Mouse (Mus musculus): ENCODE measurements around the gene Txndc11. TPM values are rescaled to one million over a fixed set of nuclear protein-coding genes. Genes with fewer than 3 reads are reported as not detected.
"Not testable (repeated sequence)": the region's sequence is repeated elsewhere in the genome, so short reads cannot be mapped to it uniquely, and the experiment has no call there.

The Txndc11 gene
- polyA plus RNA-seq, 1 experiment from 2014 or later = 42.4 TPM

GRCm38 (mm10) chr16:11166431-11166830 lies 32.0 kb upstream of the Txndc11 start:
- H3K9me3 ChIP-seq (ENCODE audit: control insufficient read depth, low read length) = no peaks in the 10 kb centered on the region
- H3K27ac ChIP-seq (replicated peaks; ENCODE audit: low read depth, low read length) = no peak overlapping the region
- DNase-seq (ENCODE audit: low spot score) (no peak), ATAC-seq (ENCODE audit: low read depth) (no peak)
- peaks cover 10% of the 10 kb centered on the region for H3K36me3 ChIP-seq (ENCODE audit: control insufficient read depth, insufficient read depth, low read length)
- no peak overlapping the region for H3K4me2 ChIP-seq (ENCODE audit: low read depth, low read length)
- H3K4me1 ChIP-seq (ENCODE audit: control insufficient read depth, insufficient read depth, low read length) = peaks cover 5% of the 10 kb centered on the region; the same call in 1 of the 2 replicates
- no peak overlapping the region for H3K9ac ChIP-seq (ENCODE audit: low read depth, low read length)
- WGBS = 71% methylated on average over 2 of the region's 2 CpGs
- H3K4me3 ChIP-seq (ENCODE audit: low read depth, low read length) = no peak overlapping the region
- no peaks in the 10 kb centered on the region for H3K27me3 ChIP-seq (replicated peaks; ENCODE audit: control insufficient read depth, insufficient read depth, low read length)

GRCm38 (mm10) chr16:11164695-11165255 lies 30.3 kb upstream of the Txndc11 start:
- H3K4me1 ChIP-seq (ENCODE audit: control insufficient read depth, insufficient read depth, low read length) = no peaks in the 10 kb centered on the region
- no peak overlapping the region for H3K4me2 ChIP-seq (ENCODE audit: low read depth, low read length)
- WGBS = 75% methylated on average over 3 of the region's 3 CpGs
- peak overlapping the region; percentile 63 for H3K27ac ChIP-seq (replicated peaks; ENCODE audit: low read depth, low read length)
- DNase-seq (ENCODE audit: low spot score) (peak; percentile 24), ATAC-seq (ENCODE audit: low read depth) (0 out of 2 replicates have a peak, but pooled peaks have one; percentile 12)
- no peak overlapping the region for H3K9ac ChIP-seq (ENCODE audit: low read depth, low read length)
- H3K36me3 ChIP-seq (ENCODE audit: control insufficient read depth, insufficient read depth, low read length) = peaks cover 19% of the 10 kb centered on the region
- no peak overlapping the region for H3K4me3 ChIP-seq (ENCODE audit: low read depth, low read length)
- H3K9me3 ChIP-seq (ENCODE audit: control insufficient read depth, low read length) = no peaks in the 10 kb centered on the region
- no peaks in the 10 kb centered on the region for H3K27me3 ChIP-seq (replicated peaks; ENCODE audit: control insufficient read depth, insufficient read depth, low read length)

- not testable (repeated sequence) for H3K4me1 ChIP-seq (ENCODE audit: control insufficient read depth, insufficient read depth, low read length); H3K9ac ChIP-seq (ENCODE audit: low read depth, low read length); H3K27ac ChIP-seq (replicated peaks; ENCODE audit: low read depth, low read length); H3K4me2 ChIP-seq (ENCODE audit: low read depth, low read length); H3K27me3 ChIP-seq (replicated peaks; ENCODE audit: control insufficient read depth, insufficient read depth, low read length); DNase-seq (ENCODE audit: low spot score); H3K4me3 ChIP-seq (ENCODE audit: low read depth, low read length); H3K9me3 ChIP-seq (ENCODE audit: control insufficient read depth, low read length); ATAC-seq (ENCODE audit: low read depth)
- H3K36me3 ChIP-seq (ENCODE audit: control insufficient read depth, insufficient read depth, low read length) = peaks cover 81% of the 10 kb centered on the region
- 68% methylated on average over 1 of the region's 3 CpGs for WGBS
Observed at GRCm38 (mm10) chr16:11157721-11158120, 23.3 kb upstream of the Txndc11 start.

- Histone ChIP-seq H3K9me3 (ENCODE audit: control insufficient read depth, low read length) (no peaks in the 10 kb centered on the region), H3K4me2 (ENCODE audit: low read depth, low read length) (no peak overlapping the region), H3K27me3 (replicated peaks; ENCODE audit: control insufficient read depth, insufficient read depth, low read length) (no peaks in the 10 kb centered on the region), H3K27ac (replicated peaks; ENCODE audit: low read depth, low read length) (no peak overlapping the region), H3K4me3 (ENCODE audit: low read depth, low read length) (no peak overlapping the region), H3K9ac (ENCODE audit: low read depth, low read length) (no peak overlapping the region), H3K36me3 (ENCODE audit: control insufficient read depth, insufficient read depth, low read length) (peaks cover 83% of the 10 kb centered on the region), H3K4me1 (ENCODE audit: control insufficient read depth, insufficient read depth, low read length) (no peaks in the 10 kb centered on the region)
- no peak for ATAC-seq (ENCODE audit: low read depth)
- DNase-seq (ENCODE audit: low spot score) = no peak
Observed at GRCm38 (mm10) chr16:11154500-11154899, 20.1 kb upstream of the Txndc11 start.

GRCm38 (mm10) chr16:11143706-11144483 lies 9.4 kb upstream of the Txndc11 start:
- H3K4me1 ChIP-seq (ENCODE audit: control insufficient read depth, insufficient read depth, low read length); H3K27ac ChIP-seq (replicated peaks; ENCODE audit: low read depth, low read length); DNase-seq (ENCODE audit: low spot score); ATAC-seq (ENCODE audit: low read depth); H3K9me3 ChIP-seq (ENCODE audit: control insufficient read depth, low read length); H3K4me3 ChIP-seq (ENCODE audit: low read depth, low read length); H3K9ac ChIP-seq (ENCODE audit: low read depth, low read length); H3K27me3 ChIP-seq (replicated peaks; ENCODE audit: control insufficient read depth, insufficient read depth, low read length); H3K4me2 ChIP-seq (ENCODE audit: low read depth, low read length): not testable (repeated sequence)
- 30% methylated on average over 52 of the region's 56 CpGs for WGBS
- H3K36me3 ChIP-seq (ENCODE audit: control insufficient read depth, insufficient read depth, low read length) = peaks cover 86% of the 10 kb centered on the region

GRCm38 (mm10) chr16:11133476-11134347 lies 738 bp downstream of the Txndc11 start:
- DNase-seq (ENCODE audit: low spot score) = peak; percentile 5
- Histone ChIP-seq H3K4me1 (ENCODE audit: control insufficient read depth, insufficient read depth, low read length) (peaks cover 9% of the 10 kb centered on the region; the same call in 1 of the 2 replicates), H3K4me3 (ENCODE audit: low read depth, low read length) (peak overlapping the region; percentile 95), H3K4me2 (ENCODE audit: low read depth, low read length) (peak overlapping the region; percentile 59), H3K27ac (replicated peaks; ENCODE audit: low read depth, low read length) (peak overlapping the region; percentile 92), H3K27me3 (replicated peaks; ENCODE audit: control insufficient read depth, insufficient read depth, low read length) (no peaks in the 10 kb centered on the region), H3K9ac (ENCODE audit: low read depth, low read length) (peak overlapping the region; percentile 94), H3K9me3 (ENCODE audit: control insufficient read depth, low read length) (no peaks in the 10 kb centered on the region), H3K36me3 (ENCODE audit: control insufficient read depth, insufficient read depth, low read length) (peaks cover 27% of the 10 kb centered on the region)
- 1% methylated on average over 19 of the region's 34 CpGs for WGBS
- peak; percentile 0; the same call in 1 of the 2 replicates for ATAC-seq (ENCODE audit: low read depth)

GRCm38 (mm10) chr16:11132839-11133238 lies 1.6 kb downstream of the Txndc11 start:
- no peaks in the 10 kb centered on the region for H3K27me3 ChIP-seq (replicated peaks; ENCODE audit: control insufficient read depth, insufficient read depth, low read length)
- H3K9me3 ChIP-seq (ENCODE audit: control insufficient read depth, low read length) = no peaks in the 10 kb centered on the region
- ATAC-seq (ENCODE audit: low read depth) (no peak), DNase-seq (ENCODE audit: low spot score) (no peak)
- H3K9ac ChIP-seq (ENCODE audit: low read depth, low read length) = peak overlapping the region; percentile 94
- WGBS = 7% methylated on average over 2 of the region's 2 CpGs
- peaks cover 9% of the 10 kb centered on the region; the same call in 1 of the 2 replicates for H3K4me1 ChIP-seq (ENCODE audit: control insufficient read depth, insufficient read depth, low read length)
- peaks cover 26% of the 10 kb centered on the region for H3K36me3 ChIP-seq (ENCODE audit: control insufficient read depth, insufficient read depth, low read length)
- H3K27ac ChIP-seq (replicated peaks; ENCODE audit: low read depth, low read length) = no peak overlapping the region
- peak overlapping the region; percentile 59 for H3K4me2 ChIP-seq (ENCODE audit: low read depth, low read length)
- H3K4me3 ChIP-seq (ENCODE audit: low read depth, low read length) = peak overlapping the region; percentile 95

- Histone ChIP-seq H3K4me1 (ENCODE audit: control insufficient read depth, insufficient read depth, low read length) (peaks cover 6% of the 10 kb centered on the region; the same call in 1 of the 2 replicates), H3K9ac (ENCODE audit: low read depth, low read length) (no peak overlapping the region), H3K36me3 (ENCODE audit: control insufficient read depth, insufficient read depth, low read length) (peaks cover 41% of the 10 kb centered on the region), H3K4me2 (ENCODE audit: low read depth, low read length) (no peak overlapping the region), H3K4me3 (ENCODE audit: low read depth, low read length) (no peak overlapping the region), H3K27me3 (replicated peaks; ENCODE audit: control insufficient read depth, insufficient read depth, low read length) (no peaks in the 10 kb centered on the region), H3K9me3 (ENCODE audit: control insufficient read depth, low read length) (no peaks in the 10 kb centered on the region), H3K27ac (replicated peaks; ENCODE audit: low read depth, low read length) (no peak overlapping the region)
- ATAC-seq (ENCODE audit: low read depth) (no peak), DNase-seq (ENCODE audit: low spot score) (no peak)
- WGBS = 92% methylated on average over 11 of the region's 11 CpGs
Observed at GRCm38 (mm10) chr16:11128301-11128700, 6.1 kb downstream of the Txndc11 start.
